Mouse (Mus musculus): Measurements from ENCODE around the gene Psma7. TPM values are rescaled to one million over a fixed set of nuclear protein-coding genes. Genes with fewer than 3 reads are reported as not detected.

The Psma7 gene
- total RNA-seq, 2 experiments from 2014 or later, result 155 to 163 TPM

GRCm38 (mm10) chr2:180047580-180047979 lies 5.3 kb upstream of the Psma7 start:
- intact Hi-C loops (cut with DNase I), result no loop called here
- DNase-seq (ENCODE audit: low spot score), result no peak

GRCm38 (mm10) chr2:180045283-180045682 lies 3.0 kb upstream of the Psma7 start:
- intact Hi-C loops (cut with DNase I), result no loop called here
- no peak for DNase-seq (ENCODE audit: low spot score)

GRCm38 (mm10) chr2:180042858-180043515 lies 754 bp upstream of the Psma7 start:
- peak; percentile 15 for DNase-seq (ENCODE audit: low spot score)
- intact Hi-C loops (cut with DNase I), result loop anchor here (5.0 kb wide), 1 partner anchor 106 kb away; no protein-coding TSS in a partner anchor

- DNase-seq (ENCODE audit: low spot score), result peak; percentile 14
- intact Hi-C loops (cut with DNase I), result loop anchor here (2.0 to 5.0 kb wide), 2 partner anchors 15 to 104 kb away; no protein-coding TSS in a partner anchor
Observed at GRCm38 (mm10) chr2:180041577-180042255, 517 bp downstream of the Psma7 start.

- DNase-seq (ENCODE audit: low spot score), result no peak
- intact Hi-C loops (cut with DNase I), result loop anchor here (2.0 to 5.0 kb wide), 2 partner anchors 14 to 103 kb away; no protein-coding TSS in a partner anchor
Observed at GRCm38 (mm10) chr2:180040406-180040805, 1.8 kb downstream of the Psma7 start.

- intact Hi-C loops (cut with DNase I), result no loop called here
- no peak for DNase-seq (ENCODE audit: low spot score)
Observed at GRCm38 (mm10) chr2:180034753-180035152, 7.5 kb downstream of the Psma7 start.

GRCm38 (mm10) chr2:180033956-180034355 lies 8.3 kb downstream of the Psma7 start:
- no peak for DNase-seq (ENCODE audit: low spot score)
- intact Hi-C loops (cut with DNase I), result no loop called here

GRCm38 (mm10) chr2:180032925-180033324 lies 9.3 kb downstream of the Psma7 start:
- intact Hi-C loops (cut with DNase I), result no loop called here

GRCm38 (mm10) chr2:180031270-180031669 lies 11.0 kb downstream of the Psma7 start:
- DNase-seq (ENCODE audit: low spot score), result no peak

More at GRCm38 (mm10) chr2:180032925-180033324, 9.3 kb downstream of the Psma7 start:
- no peak for DNase-seq (ENCODE audit: low spot score)

GRCm38 (mm10) chr2:180027768-180028167 lies 14.5 kb downstream of the Psma7 start:
- intact Hi-C loops (cut with DNase I), result loop anchor here (2.0 kb wide), 1 partner anchor 13 kb away; no protein-coding TSS in a partner anchor
- no peak for DNase-seq (ENCODE audit: low spot score)

More at GRCm38 (mm10) chr2:180031270-180031669, 11.0 kb downstream of the Psma7 start:
- intact Hi-C loops (cut with DNase I), result no loop called here

GRCm38 (mm10) chr2:180025861-180026200 lies 16.4 kb downstream of the Psma7 start:
- intact Hi-C loops (cut with DNase I), result loop anchor here (2.0 kb wide), 1 partner anchor 15 kb away; no protein-coding TSS in a partner anchor
- DNase-seq (ENCODE audit: low spot score), result no peak

GRCm38 (mm10) chr2:180025135-180025860 lies 16.9 kb downstream of the Psma7 start:
- intact Hi-C loops (cut with DNase I), result no loop called here
- DNase-seq (ENCODE audit: low spot score), result peak; percentile 23

GRCm38 (mm10) chr2:180024401-180025098 lies 17.7 kb downstream of the Psma7 start, which contains the start of gene Lsm14b:
Lsm14b (plus strand) TSS chr2:180024987.
- intact Hi-C loops (cut with DNase I), result no loop called here
- DNase-seq (ENCODE audit: low spot score), result peak; percentile 100

- no peak for DNase-seq (ENCODE audit: low spot score)
- intact Hi-C loops (cut with DNase I), result loop anchor here (2.0 kb wide), 1 partner anchor 46 kb away; the partner anchor contains the start of gene Taf4
Observed at GRCm38 (mm10) chr2:180022751-180023150, 19.5 kb downstream of the Psma7 start.

- intact Hi-C loops (cut with DNase I), result no loop called here
- no peak for DNase-seq (ENCODE audit: low spot score)
Observed at GRCm38 (mm10) chr2:180020919-180021318, 21.3 kb downstream of the Psma7 start.

- no peak for DNase-seq (ENCODE audit: low spot score)
- intact Hi-C loops (cut with DNase I), result no loop called here
Observed at GRCm38 (mm10) chr2:180020091-180020661, 22.1 kb downstream of the Psma7 start.

GRCm38 (mm10) chr2:180018573-180018972 lies 23.7 kb downstream of the Psma7 start:
- DNase-seq (ENCODE audit: low spot score), result no peak
- intact Hi-C loops (cut with DNase I), result no loop called here

GRCm38 (mm10) chr2:180017632-180018031 lies 24.6 kb downstream of the Psma7 start:
- intact Hi-C loops (cut with DNase I), result no loop called here
- no peak for DNase-seq (ENCODE audit: low spot score)

- no peak for DNase-seq (ENCODE audit: low spot score)
- intact Hi-C loops (cut with DNase I), result no loop called here
Observed at GRCm38 (mm10) chr2:180013686-180014085, 28.5 kb downstream of the Psma7 start.
